In the genomic region with DNA sequence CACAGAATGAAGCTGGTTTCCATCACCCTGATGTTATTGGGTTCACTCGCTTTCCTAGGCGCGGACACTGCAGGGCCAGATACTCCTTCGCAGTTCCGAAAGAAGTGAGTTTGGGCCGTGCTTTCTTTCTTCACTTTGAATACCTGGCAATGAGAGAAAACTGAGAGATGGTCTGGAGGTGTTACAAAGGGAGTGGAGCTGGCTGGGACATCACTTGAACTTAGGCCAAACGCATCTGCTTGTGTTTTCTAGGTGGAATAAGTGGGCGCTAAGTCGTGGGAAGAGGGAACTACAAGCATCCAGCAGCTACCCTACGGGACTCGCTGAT, we compare ENCODE assay signal across 8 mouse cellular contexts. TPM values are rescaled to one million over a fixed set of nuclear protein-coding genes. Genes with fewer than 3 reads are reported as not detected.
DNase-seq lines count a peak whose midpoint lies in the region; ATAC-seq and TF ChIP-seq lines count a peak whose summit lies in the region.

No protein-coding gene starts in this region.

- H3K27ac ChIP-seq in cerebellum, adult 2 months (ENCODE audit: insufficient read depth, low read length) = no peak overlapping the region
- no peak overlapping the region for H3K27ac ChIP-seq in neural tube, embryonic 11.5 days (ENCODE audit: low read depth, low read length)
- no peak overlapping the region for H3K27ac ChIP-seq in limb, embryonic 15.5 days
- H3K27ac ChIP-seq in stomach, postnatal 0 days (replicated peaks) = no peak overlapping the region

- H3K27me3 ChIP-seq in cerebellum, adult 2 months (ENCODE audit: control insufficient read depth, insufficient read depth, low read length) = no peaks in the 10 kb centered on the region; the same call in 1 of the 2 replicates
- peaks cover 52% of the 10 kb centered on the region for H3K27me3 ChIP-seq in neural tube, embryonic 11.5 days (ENCODE audit: control insufficient read depth, insufficient read depth, low read length)
- H3K27me3 ChIP-seq in limb, embryonic 15.5 days = peaks cover 52% of the 10 kb centered on the region
- no peaks in the 10 kb centered on the region for H3K27me3 ChIP-seq in stomach, postnatal 0 days (ENCODE audit: control insufficient read depth, insufficient read depth, low read length)

- peak overlapping the region; percentile 78 for H3K4me2 ChIP-seq in neural tube, embryonic 11.5 days (ENCODE audit: low read depth)
- H3K4me2 ChIP-seq in limb, embryonic 15.5 days = peak overlapping the region; percentile 75
- peak overlapping the region; percentile 92 for H3K4me2 ChIP-seq in stomach, postnatal 0 days (replicated peaks; ENCODE audit: low read depth)

- TF ChIP-seq POLR2A in cerebellum, adult 2 months (IDR thresholded peaks at IDR 0.05; ENCODE audit: borderline replicate concordance, insufficient read depth, low read length) = no peak

- DNase-seq in cerebellum, adult 2 months = peak in 1 of 2 experiments; percentile 9
- DNase-seq in cerebellum, adult 8-10 months = no peak
- DNase-seq in neural tube, embryonic 11.5 days (ENCODE audit: low spot score) = peak; percentile 26
- no peak for DNase-seq in neural tube, embryonic 10.5 days (ENCODE audit: extremely low spot score, low spot score)
- no peak for DNase-seq in stomach, postnatal 0 days (ENCODE audit: low spot score)
- no peak for DNase-seq in cerebellum, postnatal 25 days

- no peaks in the 10 kb centered on the region for H3K36me3 ChIP-seq in neural tube, embryonic 11.5 days (ENCODE audit: control insufficient read depth, insufficient read depth, low read length)
- H3K36me3 ChIP-seq in limb, embryonic 15.5 days = no peaks in the 10 kb centered on the region
- H3K36me3 ChIP-seq in stomach, postnatal 0 days (ENCODE audit: control insufficient read depth, insufficient read depth, low read length) = no peaks in the 10 kb centered on the region

- no peaks in the 10 kb centered on the region for H3K9me3 ChIP-seq in neural tube, embryonic 11.5 days (ENCODE audit: control insufficient read depth, low read length)
- no peaks in the 10 kb centered on the region for H3K9me3 ChIP-seq in limb, embryonic 15.5 days
- H3K9me3 ChIP-seq in stomach, postnatal 0 days (ENCODE audit: control insufficient read depth, low read length) = no peaks in the 10 kb centered on the region

- H3K4me1 ChIP-seq in cerebellum, adult 2 months (ENCODE audit: control insufficient read depth, insufficient read depth, low read length) = peaks cover 10% of the 10 kb centered on the region
- H3K4me1 ChIP-seq in neural tube, embryonic 11.5 days (ENCODE audit: control insufficient read depth, insufficient read depth, low read length) = peaks cover 22% of the 10 kb centered on the region
- H3K4me1 ChIP-seq in limb, embryonic 15.5 days = peaks cover 57% of the 10 kb centered on the region
- peaks cover 15% of the 10 kb centered on the region for H3K4me1 ChIP-seq in stomach, postnatal 0 days (replicated peaks; ENCODE audit: control insufficient read depth, insufficient read depth)

- TF ChIP-seq CTCF in cerebellum, adult 2 months (IDR thresholded peaks at IDR 0.05; ENCODE audit: borderline replicate concordance, insufficient read depth, low read depth, low read length) = no peak
- no peak for TF ChIP-seq CTCF in stomach, postnatal 0 days (IDR thresholded peaks at IDR 0.05; ENCODE audit: low read depth)

- peak overlapping the region; percentile 58 for H3K4me3 ChIP-seq in cerebellum, adult 2 months (replicated peaks; ENCODE audit: insufficient read depth, low read depth, low read length)
- peak overlapping the region; percentile 37 for H3K4me3 ChIP-seq in neural tube, embryonic 11.5 days (ENCODE audit: low read depth, low read length)
- peak overlapping the region; percentile 48 for H3K4me3 ChIP-seq in limb, embryonic 15.5 days
- peak overlapping the region; percentile 54 for H3K4me3 ChIP-seq in stomach, postnatal 0 days (ENCODE audit: low read depth, low read length)

- 2% methylated on average over 11 of the region's 11 CpGs for WGBS in cerebellum, adult 2 months
- 2% methylated on average over 11 of the region's 11 CpGs for WGBS in neural tube, embryonic 11.5 days
- under 1% methylated on average over 11 of the region's 11 CpGs for WGBS in limb, embryonic 15.5 days
- 3% methylated on average over 11 of the region's 11 CpGs for WGBS in stomach, postnatal 0 days

- ATAC-seq in neural tube, embryonic 11.5 days (ENCODE audit: insufficient read depth, low FRiP score, low TSS enrichment) = no peak
- ATAC-seq in limb, embryonic 15.5 days (ENCODE audit: insufficient number of reproducible peaks, low FRiP score, low TSS enrichment, low read depth) = no peak
- ATAC-seq in stomach, postnatal 0 days (ENCODE audit: low FRiP score, low TSS enrichment) = no peak
- no peak for ATAC-seq in inflammation-experienced regulatory T-cells, adult 6 months

- TF ChIP-seq EP300 in stomach, postnatal 0 days (optimal IDR thresholded peaks at IDR 0.05) = no peak

- no peak overlapping the region; the same call in 1 of the 2 replicates for H3K9ac ChIP-seq in neural tube, embryonic 11.5 days (ENCODE audit: low read length)
- 0 out of 2 replicates have a peak overlapping the region, but pooled peaks have one; percentile 29 for H3K9ac ChIP-seq in limb, embryonic 15.5 days
- peak overlapping the region; percentile 58 for H3K9ac ChIP-seq in stomach, postnatal 0 days (ENCODE audit: low read length)

RNA-seq across cellular contexts. Expression of gene Adm, which starts 0.8 kb away (rescaled TPM):
- 1.6 and 3.3 TPM in 2 replicates for polyA plus RNA-seq in cerebellum, adult 2 months (2012; rRNA removed)
- polyA plus RNA-seq in neural tube, embryonic 11.5 days (2014; fragmentation: Nextera tagmentation; extraction: Ambion mirVana) = 2.2 and 3.4 TPM in 2 replicates
- 7.3 and 7.7 TPM in 2 replicates for polyA plus RNA-seq in limb, embryonic 15.5 days (2015; fragmentation: Nextera tagmentation; extraction: Ambion mirVana)
- polyA plus RNA-seq in stomach, postnatal 0 days (2015; fragmentation: Nextera tagmentation; extraction: Ambion mirVana) = 4.3 and 4.6 TPM in 2 replicates
- polyA plus RNA-seq in inflammation-experienced regulatory T-cells, adult 6 months (2017; shearing (Covaris generic)) = not detected

RNA-seq across cellular contexts. Expression of gene Sbf2, which starts 13.5 kb away (rescaled TPM):
- 34.7 and 37.2 TPM in 2 replicates for polyA plus RNA-seq in cerebellum, adult 2 months (2012; rRNA removed)
- 38.6 and 40.5 TPM in 2 replicates for polyA plus RNA-seq in neural tube, embryonic 11.5 days (2014; fragmentation: Nextera tagmentation; extraction: Ambion mirVana)
- 26.2 and 29.2 TPM in 2 replicates for polyA plus RNA-seq in limb, embryonic 15.5 days (2015; fragmentation: Nextera tagmentation; extraction: Ambion mirVana)
- polyA plus RNA-seq in stomach, postnatal 0 days (2015; fragmentation: Nextera tagmentation; extraction: Ambion mirVana) = 14.8 and 14.9 TPM in 2 replicates
- 1 to 10 TPM in 2 of 3 experiments, under 1 TPM in 1; 0.40 to 2.9 (median 2.1) TPM for polyA plus RNA-seq in inflammation-experienced regulatory T-cells, adult 6 months (2017; shearing (Covaris generic))
